Mouse (Mus musculus) lung, adult 18-20 months (tissue): ENCODE data around the gene Car10.
A peak's percentile ranks its signal among the peaks of the same experiment; 100 is the strongest.

ENCODE experiments used
- DNase-seq, 2 experiments: peaks; one replicate each; pipeline ENCODE4 v3.0.0; 2022; ENCODE audit warnings: mixed read lengths in 2 of 2

The Car10 gene

DNA sequence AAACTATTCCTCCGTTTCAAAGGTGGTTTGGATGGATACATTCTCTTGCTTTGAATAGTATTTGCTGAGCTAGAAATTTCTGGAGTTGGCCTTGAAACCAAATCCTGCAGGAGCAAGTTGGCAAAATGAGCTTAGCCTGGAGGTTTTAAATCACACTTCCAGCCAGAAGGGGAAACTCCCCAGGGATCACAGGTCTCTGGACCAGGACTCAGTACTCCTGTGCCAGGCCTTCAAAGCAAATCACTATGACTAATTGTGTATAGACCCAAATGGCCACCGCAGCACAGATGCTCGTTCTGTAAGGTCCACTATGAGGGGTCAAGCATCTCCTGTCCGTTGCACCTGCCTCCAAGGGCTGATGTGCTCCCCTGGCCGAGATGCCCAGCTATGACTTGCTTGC lies 403.8 kb downstream of the Car10 start:
- no peak for DNase-seq

DNA sequence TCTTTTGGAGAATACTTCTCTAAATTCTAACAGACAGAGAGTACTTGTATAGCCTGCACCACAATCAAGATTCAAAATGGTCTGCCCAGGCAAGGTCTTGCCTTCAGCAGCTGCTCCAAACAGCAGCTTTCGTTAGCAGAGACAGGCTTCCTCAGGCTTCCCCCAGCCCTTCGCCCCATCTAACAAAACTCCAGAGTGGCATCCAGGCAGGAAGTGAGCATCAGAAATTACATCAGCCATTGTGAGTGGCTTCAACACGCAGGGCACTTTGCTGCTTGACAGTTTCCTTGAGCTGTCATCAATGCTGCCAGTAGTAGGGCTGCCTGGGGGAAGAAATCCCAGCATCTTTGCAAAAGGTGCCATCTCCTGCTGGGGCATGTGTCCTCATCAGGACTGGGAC lies 405.0 kb downstream of the Car10 start:
- no peak for DNase-seq

DNA sequence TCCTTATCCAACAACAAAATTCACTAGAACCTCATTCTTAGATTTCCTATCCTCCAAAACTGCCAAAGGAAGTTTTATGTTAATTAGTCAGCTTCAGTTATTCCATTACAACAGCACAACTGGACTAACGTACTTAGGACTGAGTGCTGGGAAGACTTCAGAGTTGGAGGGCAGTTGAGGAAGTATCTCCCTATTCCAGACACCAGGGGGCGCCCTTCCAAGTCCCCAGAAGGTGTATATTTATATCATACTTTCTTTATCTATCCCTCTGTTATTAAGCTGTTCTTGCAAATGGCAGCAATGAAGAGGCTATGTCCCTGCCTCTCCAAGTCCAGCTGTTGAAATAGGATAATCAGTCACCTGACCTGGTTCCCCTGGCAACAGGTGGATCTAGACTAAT lies 405.6 kb downstream of the Car10 start:
- DNase-seq = no peak

DNA sequence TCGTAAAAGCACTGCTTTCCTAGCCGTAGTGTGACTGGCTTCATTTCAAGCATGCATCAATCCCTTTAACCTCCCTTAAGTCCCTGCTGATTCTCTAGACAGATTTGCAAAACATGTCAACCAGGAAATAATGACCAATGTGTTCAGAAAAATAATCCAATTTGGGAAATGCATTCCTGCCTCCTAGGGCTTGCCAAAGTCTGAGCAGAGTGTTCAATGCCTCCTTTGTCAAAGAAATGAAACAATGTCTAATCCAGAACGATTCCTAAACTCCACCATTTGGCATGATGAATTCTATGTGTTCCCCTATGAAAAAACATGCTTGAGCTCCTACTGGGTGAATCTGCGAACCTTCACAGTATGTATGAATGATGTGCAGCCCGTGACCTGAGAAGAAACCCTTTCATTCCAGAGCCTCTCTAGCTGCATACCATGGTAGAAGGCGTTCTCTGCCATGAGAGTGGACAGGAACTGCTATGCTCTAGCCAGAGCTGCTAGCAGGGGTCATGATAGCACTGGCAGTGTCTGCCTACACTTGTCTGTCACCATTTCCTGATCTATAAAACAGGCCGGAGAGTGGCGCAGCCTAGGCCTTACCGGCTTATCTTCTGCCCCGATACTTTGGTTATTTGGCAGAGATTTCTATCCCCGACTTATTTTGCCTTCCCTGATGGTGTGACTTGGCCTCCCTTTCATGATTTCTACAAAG lies 411.9 kb downstream of the Car10 start:
- DNase-seq = no peak

DNA sequence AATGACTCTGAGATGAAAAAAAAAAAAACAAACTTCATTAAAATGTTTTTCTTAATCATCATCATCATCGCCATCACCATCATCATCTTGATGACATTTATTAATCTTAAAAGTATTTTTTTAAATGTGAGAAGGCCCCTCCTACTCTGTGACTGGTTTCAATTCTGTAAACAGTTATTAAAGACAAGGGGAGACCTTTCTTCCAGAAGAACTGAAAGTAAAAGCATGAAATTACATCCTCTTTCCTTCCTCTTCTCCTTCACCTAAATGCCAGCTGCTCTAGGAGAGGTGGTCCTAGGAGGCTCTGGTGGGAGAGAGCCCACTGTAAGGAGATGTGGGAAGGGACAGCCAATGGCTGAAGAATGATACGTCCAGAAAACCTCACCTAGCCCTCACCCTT lies 415.0 kb downstream of the Car10 start:
- no peak for DNase-seq

DNA sequence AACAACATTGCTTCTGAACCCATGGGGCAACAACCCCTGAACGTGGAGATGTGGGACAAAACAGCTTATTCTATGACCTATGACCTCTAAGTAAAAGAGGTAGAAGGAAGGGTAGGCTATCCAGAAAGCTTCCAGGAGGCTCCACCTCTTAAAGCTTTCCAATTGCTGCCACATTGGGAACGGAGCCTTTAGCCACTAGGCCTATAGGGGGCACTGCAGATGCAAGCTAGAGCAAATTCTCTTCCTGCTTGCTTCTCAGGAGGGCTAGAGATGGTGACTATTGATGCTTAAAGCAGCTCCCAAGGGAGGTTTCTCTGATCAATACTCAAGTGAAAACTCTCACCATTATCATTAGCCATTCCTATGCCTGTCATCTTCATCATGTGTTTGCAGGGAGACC lies 416.6 kb downstream of the Car10 start:
- DNase-seq = no peak

DNA sequence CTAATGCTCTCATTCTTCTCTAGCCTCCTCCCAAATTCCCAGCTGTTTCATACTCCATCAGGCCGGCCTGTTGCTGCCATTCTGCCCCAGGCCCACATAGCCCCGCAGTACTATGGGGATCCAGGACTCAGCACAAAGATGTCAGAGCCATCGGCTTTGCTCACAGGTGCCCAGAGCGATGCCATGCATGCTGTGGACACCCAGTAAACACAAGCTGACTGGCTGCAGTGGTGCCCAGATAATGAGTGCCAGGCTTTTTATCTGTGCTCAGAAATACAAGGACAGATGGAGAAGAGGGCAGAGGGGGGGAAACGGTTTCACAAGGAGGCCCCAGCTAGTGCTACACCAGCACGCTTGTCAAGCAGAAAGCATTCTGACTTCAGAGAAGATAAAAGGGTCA lies 417.7 kb downstream of the Car10 start:
- DNase-seq = no peak

DNA sequence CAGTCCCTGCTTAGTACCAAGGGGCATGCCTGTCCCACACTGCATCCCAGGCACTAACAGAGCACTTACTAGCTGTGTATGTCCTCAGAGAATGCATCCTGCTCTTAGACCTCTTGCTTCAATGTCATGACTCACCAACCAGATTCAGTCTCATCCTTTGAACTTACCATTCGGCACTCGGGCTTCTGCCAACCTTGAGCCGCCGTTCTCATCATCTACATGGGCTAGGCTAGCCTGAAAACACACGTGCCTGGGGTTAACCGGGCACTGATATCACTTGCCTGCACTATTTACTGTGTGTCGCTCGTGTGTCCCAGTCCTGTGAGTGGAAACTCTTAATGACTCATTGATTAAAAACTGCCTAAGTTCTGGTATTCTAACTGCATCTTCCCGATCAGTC lies 418.4 kb downstream of the Car10 start:
- DNase-seq = no peak

DNA sequence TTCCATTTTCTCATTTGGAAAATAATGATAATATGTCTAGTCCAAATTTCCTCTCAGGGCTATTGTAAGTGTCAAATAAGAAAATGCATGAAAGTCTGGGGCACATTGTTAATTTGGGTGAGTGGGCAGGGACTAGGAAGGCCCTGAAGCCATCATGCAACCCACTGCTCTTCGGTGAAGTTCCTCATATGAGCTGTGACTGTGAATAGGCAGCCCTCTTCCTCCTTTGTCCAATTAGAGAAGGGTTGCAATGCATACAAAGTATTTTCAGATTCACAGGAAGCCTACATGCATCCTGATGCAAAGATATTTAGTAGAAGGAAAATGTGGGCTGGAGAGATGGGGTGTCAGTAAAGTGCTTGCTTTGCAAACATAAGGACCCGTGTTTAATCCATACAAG lies 419.1 kb downstream of the Car10 start:
- no peak for DNase-seq

DNA sequence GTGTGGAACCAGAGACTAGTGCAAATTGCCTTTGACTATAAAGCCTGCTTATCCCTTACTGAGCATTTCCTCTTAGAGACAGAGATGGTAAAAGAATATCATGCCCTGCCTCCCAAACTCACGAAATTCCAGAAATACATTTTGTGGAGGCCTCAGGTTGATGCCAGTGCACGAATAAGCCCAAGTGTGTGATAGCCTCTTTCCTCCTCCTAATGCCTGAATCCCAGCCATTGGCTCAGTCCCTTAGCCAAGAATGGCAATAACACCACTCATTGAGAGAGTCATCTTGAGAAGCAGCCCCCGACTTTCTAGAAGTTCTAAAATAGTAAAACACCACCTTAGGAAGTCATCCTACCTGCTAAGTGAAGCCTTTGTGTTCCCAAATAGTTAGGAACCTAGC lies 424.7 kb downstream of the Car10 start:
- DNase-seq = no peak

DNA sequence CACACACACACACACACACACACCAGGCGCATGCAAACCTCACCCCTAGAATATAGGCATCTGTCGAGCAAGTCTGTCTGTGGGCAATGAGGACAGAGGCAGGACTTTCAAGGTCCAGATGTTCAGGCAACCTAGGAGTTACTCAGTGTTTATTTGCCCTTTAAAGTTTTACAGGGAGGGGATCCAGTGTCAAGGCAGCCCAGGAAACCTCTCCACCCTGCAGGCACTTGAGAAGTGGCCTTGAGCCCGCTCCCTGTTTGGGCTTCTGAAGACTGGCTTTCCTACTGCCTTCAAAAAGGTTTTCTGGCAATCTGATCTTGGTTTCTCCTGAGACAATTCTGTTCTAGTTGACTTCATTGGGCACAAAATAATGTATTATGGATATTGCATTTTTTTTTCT lies 428.1 kb downstream of the Car10 start:
- no peak for DNase-seq

DNA sequence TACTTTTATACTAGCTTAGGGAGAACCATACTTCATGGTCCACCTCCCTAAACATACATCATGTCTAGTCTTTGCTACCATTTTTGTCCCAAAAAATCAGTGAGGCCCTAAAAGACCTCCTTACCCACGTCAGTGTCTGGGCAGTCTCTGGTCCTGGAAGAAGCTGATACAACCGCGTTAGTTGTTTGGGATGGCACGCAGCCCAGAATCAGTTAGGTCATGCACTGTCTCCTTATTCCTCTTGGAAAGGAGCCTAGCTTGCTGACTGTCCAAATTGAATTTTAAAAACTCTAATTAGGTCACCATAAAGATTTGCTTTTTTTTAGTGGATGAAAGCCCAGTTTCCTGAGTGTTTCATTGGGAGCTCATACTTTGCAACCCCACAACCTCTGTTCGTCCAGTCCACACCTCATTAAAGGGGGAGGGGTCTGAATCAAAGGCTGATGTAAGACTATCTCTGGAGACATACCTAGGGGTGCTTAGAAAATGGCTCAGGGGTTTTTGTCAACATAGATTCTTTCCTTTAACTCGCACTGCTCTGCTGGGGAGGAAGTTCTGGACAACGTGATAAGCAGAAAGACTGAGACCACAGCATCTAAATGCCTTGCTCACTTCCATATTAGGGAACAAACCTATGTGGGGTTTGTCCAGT lies 433.3 kb downstream of the Car10 start:
- DNase-seq = peak; percentile 13 to 15

DNA sequence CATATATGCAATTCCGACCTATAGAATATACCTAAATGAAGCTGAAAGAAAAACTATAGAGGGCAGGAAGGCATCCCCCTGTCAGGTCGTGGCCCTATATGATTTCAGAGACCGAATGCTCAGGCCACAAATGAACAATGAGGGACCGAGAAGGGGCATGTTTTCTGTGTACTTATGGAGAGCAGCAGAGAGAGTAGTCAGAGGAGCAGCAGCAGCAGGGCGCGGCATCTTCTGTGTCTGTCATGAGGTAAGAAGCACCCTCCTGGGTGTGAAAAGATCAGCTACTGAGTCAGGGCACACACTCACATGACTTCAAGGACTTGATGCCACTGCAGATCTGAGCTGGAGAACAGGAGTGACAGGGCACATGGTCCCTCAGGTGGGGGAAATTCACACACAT lies 438.4 kb downstream of the Car10 start:
- no peak for DNase-seq

DNA sequence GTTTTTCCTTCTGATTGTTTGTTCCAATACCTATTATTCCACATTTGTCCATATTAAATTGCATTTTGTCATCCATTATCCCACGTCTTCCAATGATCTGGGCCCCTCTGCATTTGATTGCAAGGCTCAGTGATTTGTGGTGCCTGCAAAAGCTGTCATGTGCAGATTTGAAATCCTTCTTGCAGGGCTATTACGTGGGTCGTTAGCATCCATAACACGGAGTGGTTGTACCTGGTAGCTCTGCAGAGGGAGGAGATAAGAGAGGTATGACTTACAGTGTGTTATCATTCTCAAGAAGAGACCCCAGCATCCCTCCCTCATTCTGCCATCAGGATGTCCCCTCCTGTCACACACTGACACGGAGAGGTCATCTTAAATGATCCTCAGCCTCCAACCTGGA lies 451.1 kb downstream of the Car10 start:
- DNase-seq = no peak

DNA sequence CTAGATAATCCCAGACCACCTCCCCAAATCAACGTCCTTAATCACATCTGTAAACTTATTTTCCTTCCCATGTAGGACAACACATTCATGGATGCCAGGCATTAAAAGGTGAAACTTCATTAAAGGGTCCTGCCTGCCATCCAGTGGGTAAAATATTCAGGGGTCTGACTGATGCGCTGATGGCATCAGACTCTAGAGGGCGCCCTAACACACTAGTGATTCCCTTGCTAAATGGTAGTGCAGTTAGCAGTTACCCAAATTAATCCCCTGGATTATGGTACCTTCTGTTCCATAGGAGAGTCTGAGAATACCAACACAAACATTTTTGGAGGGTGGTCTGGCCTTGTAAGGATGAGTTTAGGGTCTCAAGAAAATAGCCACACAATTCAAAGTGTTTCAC lies 453.1 kb downstream of the Car10 start:
- peak in 1 of 2 experiments; percentile 4 for DNase-seq

DNA sequence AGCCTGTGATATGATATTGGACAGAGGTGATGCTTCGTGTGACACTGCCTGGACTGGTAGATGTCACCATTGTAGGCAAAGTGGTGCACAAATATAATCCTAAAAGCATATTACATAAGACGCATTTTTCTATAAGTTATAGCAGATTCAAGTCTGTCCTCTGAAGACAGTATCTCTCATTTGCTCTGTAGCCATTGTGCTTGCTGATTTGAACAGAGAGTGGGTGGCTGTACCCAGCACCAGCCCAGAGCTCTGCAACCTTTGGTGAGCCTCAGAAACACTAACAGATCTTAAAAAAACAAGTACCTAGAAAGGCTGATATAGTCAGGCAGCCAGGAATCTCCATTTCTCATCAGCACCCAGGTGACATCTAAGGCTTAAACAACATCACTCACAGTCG lies 461.3 kb downstream of the Car10 start:
- DNase-seq = no peak

DNA sequence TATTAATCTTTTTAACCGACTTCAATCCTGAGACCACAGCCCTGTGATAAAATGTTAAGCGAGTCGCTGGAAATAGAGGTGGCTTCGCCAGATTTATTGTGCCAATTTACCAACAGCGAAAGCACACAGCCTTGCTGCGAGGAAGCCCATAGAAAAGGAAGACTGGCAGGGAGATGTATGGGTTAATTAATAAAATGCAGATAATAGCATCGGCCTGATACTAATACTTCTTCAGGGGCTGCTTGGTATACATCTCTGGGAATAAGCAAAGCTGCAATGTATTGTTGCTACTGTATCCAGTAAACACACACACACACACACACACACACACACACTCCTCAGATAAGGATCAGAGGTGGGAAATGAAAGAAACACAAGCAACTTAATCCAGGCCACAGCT lies 462.7 kb downstream of the Car10 start:
- no peak for DNase-seq

DNA sequence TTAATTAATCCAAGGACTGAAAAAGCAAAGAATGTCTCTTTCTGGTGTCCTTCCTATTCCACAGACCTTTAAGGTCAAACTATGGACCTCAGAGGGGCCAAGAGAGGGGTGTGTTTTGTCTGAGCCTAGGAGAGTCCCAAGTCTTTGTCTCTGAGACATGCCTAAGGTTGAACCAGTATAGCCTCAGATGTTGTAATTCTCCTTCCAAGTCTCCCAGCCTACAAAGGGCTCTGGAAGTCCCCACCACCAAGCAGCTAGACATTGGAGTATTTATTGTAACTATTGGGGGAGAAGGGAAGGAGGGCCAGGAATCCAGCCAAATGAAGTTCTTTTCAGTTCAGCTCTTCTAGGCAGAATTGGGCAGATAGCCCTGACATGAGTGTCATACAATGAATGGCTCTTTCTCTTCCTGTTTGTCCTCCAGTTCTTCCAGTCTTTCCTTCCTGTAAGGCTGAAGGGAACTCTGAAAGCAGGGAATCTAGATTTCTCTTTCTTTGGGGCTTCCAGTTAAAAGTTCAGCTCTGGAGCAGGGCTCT lies 464.6 kb downstream of the Car10 start:
- no peak for DNase-seq

DNA sequence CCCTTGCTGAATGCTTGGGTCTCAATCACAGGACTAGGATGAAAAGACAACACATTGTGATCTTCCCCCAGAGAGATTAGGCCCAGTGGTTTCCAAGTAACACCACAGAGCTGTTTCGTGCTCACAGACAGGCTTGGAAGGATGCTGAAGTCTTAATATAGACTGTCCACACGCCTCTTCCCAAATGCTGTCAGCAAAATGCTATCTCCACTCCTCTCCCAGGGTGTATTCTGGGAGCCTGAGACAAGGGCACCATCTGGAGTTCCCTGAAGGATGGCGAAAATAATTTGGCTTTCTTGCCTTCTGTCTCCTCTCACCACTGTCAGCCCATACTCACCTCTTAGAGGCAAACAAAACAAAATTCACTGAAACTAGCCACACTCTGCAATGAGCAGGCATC lies 467.9 kb downstream of the Car10 start:
- no peak for DNase-seq

DNA sequence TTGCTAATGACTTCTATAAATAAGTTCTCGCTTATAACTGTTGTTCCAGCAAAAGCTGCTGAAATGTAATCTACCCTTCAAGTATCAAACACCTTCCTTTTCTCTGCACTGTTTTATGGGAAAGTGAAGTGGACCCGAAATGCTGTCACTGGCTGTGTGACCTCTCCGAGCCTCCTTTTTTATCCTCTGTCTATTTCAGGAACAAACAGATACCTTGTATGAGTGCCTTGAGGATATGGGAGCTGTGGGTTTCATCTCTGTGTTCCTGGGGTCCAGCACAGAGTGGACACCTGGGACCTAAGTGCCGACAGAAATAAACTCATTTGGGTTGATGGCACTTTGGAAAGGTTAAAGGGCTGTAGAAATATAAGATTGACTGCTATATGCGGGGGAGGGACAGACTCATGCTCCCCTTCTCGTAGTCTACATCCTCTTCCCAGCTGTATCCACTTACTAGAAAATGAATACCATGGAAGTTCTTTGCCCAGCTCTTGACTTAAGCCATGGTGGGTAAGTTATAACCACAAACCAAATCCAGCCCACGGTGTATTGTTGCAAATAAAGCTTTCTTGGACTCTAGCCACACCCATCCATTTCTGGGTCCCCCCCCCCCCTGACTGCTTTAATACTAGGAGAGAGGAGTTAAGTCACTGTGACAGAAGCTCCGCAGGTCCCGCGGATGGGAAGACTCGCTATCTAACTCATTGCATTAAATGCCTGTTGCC lies 474.3 kb downstream of the Car10 start:
- no peak for DNase-seq

DNA sequence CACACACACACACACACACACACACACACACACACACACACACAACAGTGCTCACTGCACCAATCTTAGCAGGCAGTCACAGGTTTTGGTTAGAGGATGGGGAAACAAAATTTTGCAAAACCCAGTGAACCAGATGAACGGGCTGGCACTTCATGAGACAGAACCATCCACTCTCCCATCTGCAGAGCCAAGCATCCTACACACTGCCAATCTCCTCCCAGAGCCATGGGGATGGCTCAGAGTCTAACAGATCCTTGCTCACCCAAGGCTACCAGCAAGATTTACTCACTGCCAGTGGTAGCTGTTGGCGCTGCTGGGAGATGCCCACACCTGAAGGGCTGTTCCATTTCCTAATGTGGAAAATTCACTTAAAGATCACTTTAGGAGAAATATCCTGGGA lies 479.6 kb downstream of the Car10 start:
- DNase-seq = no peak

DNA sequence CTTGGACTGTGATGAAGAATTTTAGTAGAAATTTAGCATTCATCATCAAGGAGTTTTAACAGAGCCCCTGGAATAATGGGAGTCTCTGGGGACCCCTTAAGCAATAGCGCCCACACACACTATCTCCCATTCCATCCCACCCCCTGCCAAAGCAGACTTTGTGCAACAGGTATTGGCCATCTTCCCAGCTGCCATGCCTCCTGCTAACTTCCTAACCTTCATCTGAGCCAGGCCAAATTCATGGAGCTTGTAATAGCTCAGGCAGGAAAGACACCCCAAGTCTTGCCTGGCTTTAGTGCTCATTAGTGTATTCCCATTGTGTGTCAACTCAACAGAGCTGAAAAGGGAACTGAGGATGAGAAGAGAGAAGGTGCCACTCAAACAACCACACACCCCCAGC lies 481.8 kb downstream of the Car10 start:
- DNase-seq = no peak

DNA sequence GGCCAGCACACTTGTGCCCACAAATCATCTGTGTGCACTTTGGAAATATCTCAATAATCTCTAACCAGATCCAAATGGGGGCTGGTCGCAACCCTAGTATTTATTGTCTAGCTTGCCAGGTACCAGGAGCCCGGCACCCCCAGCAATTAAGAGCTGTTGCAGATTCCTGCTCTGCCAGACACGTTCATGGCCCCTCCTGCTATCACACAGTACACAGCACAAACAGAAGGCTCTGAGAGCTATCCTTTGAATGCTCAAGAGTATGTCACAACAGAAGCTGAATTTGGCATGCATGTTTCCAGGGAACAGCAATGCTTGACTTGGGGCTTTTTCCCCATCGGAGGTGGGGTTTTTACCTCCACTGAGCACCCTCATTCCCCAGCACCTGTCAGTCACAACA lies 483.5 kb downstream of the Car10 start:
- DNase-seq = no peak

DNA sequence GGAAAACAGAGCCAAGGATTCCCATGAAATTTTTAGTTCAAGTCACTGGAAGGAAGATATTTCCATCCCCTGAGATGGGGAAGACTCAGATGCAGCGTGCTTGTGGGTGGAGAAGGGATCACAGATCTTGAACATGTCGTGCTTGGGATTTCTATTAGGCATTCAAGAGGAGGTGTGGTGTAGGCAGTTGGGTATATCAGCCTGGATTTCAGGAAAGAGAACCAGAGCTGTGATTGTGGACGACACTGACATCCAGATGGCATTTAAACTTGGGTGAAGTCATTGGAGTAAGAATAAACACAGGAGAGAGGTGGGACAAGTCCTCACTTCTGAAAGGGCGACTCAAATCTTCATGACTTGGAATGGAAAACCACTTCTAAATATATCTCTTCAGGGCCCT lies 490.0 kb downstream of the Car10 start:
- DNase-seq = no peak
